Mouse (Mus musculus): ENCODE measurements around the gene Pcyt1b. TPM values are rescaled to one million over a fixed set of nuclear protein-coding genes. Genes with fewer than 3 reads are reported as not detected.

The Pcyt1b gene
- polyA plus RNA-seq, 1 experiment from 2014 or later = 21.6 TPM

DNA sequence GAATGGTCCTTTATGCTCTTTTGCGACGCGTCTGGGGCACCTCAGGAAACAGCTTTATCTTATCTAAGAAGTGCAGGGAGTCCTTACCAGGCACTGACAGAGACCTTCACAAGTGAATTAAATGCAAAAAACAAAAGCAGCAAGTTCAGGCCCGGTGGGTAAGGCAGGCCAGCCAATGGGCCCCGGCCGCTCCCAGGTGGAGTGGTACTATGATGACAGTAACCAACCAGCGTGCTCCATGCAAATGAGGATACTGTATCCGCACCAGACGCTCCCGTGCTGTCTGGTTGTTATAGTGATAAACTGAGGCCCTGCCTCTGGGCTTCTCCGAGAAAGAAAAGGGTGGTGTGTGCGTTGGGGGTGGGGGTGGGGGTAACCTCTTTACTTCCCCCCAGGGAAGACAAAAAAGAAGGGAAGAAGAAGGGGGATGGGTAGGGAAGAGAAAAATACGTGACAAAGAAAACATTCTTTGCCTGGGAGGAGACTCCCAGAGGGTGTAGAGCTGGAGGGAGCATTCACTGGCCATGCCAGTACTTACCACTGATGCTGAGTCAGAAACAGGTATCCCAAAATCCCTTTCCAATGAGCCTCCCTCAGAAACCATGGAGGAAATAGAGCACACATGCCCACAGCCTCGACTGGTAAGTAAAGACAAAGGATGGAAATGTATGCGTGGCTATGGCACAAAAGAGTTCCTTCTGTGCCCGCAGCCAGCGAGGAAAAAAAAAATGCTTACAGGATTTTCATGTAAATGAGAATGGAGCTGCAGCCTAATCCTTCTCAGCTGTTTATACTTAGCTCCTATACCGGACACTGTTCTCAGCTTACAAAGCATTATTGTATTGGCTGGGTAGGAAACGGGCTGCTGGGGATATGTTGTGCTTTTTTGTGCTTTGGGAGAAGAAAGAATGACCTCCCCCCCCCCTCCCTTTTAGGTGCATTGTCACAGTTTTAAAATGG lies 20.5 kb downstream of the Pcyt1b start:
- H3K4me1 ChIP-seq (replicated peaks) = peaks cover 8% of the 10 kb centered on the region
- whole genome bisulfite sequencing = 17% methylated on average over 19 of the region's 19 CpGs

DNA sequence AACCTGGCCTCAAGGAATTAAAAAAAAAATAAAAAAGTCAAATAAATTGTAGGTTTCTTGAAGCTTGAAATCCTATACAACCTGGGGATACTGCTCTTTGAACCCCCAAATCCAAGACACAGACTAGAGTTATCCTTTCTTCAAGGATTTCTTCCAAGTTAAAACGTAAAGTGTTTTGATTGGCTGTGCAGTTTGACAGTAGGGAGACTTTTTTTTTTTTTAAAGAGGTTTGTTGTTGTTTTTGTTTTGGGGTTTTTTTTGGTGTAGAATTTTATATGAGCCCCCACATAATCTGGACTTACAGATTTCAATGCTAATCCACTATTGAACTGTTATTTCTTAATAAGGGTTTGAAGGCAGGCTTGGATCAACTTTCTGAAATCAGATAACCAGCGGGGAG lies 21.6 kb downstream of the Pcyt1b start:
- no peak for ATAC-seq (ENCODE audit: low FRiP score)
- H3K9ac ChIP-seq = peak overlapping the region; percentile 71; the same call in 1 of the 2 replicates

More for the DNA sequence above, 20.5 kb downstream of the Pcyt1b start:
- H3K4me2 ChIP-seq = peak overlapping the region; percentile 52
- ATAC-seq (ENCODE audit: low FRiP score) = peak; percentile 100
- H3K36me3 ChIP-seq = no peaks in the 10 kb centered on the region
- H3K9ac ChIP-seq = peak overlapping the region; percentile 71
- no peaks in the 10 kb centered on the region for H3K9me3 ChIP-seq
- peak overlapping the region; percentile 94 for H3K27ac ChIP-seq
- H3K4me3 ChIP-seq = peak overlapping the region; percentile 43
- no peaks in the 10 kb centered on the region for H3K27me3 ChIP-seq

DNA sequence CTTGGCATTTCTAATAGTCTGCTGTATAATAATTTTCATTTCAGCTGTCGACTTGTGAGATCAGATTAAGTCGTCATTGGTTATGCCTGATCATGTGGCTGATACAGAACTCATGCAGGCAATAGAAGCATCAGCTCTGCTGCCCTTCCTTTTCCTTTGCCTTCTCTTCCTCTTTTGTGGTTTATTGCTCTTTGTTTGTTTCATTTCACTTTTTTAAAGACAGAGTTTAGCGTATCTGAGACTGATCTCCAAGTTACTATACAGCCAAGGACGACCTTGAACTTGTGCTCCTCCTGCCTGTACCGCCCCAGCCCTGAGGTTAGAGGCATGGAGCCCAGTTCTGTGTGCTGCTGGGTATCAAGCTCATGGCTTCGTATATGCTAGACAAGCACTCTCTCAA lies 34.6 kb downstream of the Pcyt1b start:
- no peaks in the 10 kb centered on the region for H3K4me1 ChIP-seq (replicated peaks)
- H3K27ac ChIP-seq = no peak overlapping the region
- no peak overlapping the region for H3K9ac ChIP-seq
- WGBS = 84% methylated on average over 6 of the region's 6 CpGs
- no peaks in the 10 kb centered on the region for H3K9me3 ChIP-seq
- H3K4me3 ChIP-seq = no peak overlapping the region
- ATAC-seq (ENCODE audit: low FRiP score) = no peak
- H3K4me2 ChIP-seq = no peak overlapping the region
- H3K27me3 ChIP-seq = no peaks in the 10 kb centered on the region
- H3K36me3 ChIP-seq = no peaks in the 10 kb centered on the region

More for the DNA sequence above, 21.6 kb downstream of the Pcyt1b start:
- peak overlapping the region; percentile 94; the same call in 1 of the 2 replicates for H3K27ac ChIP-seq
- no peaks in the 10 kb centered on the region for H3K27me3 ChIP-seq
- WGBS = 70% methylated on average over 2 of the region's 2 CpGs
- H3K9me3 ChIP-seq = no peaks in the 10 kb centered on the region
- H3K4me2 ChIP-seq = peak overlapping the region; percentile 52
- H3K4me3 ChIP-seq = peak overlapping the region; percentile 43
- no peaks in the 10 kb centered on the region for H3K36me3 ChIP-seq
- peaks cover 8% of the 10 kb centered on the region for H3K4me1 ChIP-seq (replicated peaks)

DNA sequence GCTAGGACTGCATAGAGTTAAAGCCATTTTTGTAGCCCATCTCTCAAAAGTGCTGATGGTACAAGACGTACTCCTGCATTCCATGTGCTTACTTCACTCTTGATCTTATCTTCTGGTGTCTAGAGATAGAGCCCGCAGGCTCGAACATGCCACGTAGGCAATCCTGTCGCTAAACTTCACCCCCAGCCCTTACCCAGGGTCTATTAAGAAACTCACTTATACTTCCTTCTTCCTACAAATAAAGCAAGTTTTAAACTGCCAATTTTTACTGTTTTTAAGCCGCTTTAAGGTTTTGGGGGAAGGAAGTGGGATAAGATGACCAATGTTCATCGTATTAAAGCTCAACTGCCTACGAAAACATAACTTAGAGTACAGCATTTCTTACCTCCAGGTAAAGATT lies 36.0 kb downstream of the Pcyt1b start:
- no peaks in the 10 kb centered on the region for H3K4me1 ChIP-seq (replicated peaks)
- H3K27me3 ChIP-seq = no peaks in the 10 kb centered on the region
- no peak overlapping the region for H3K9ac ChIP-seq
- no peak overlapping the region for H3K27ac ChIP-seq
- no peaks in the 10 kb centered on the region for H3K9me3 ChIP-seq
- no peak overlapping the region for H3K4me2 ChIP-seq
- ATAC-seq (ENCODE audit: low FRiP score) = no peak
- no peak overlapping the region for H3K4me3 ChIP-seq
- no peaks in the 10 kb centered on the region for H3K36me3 ChIP-seq
- 89% methylated on average over 8 of the region's 8 CpGs for WGBS

- Histone ChIP-seq H3K9me3 (no peaks in the 10 kb centered on the region), H3K4me2 (no peak overlapping the region), H3K27ac (no peak overlapping the region), H3K4me3 (no peak overlapping the region), H3K9ac (no peak overlapping the region), H3K36me3 (no peaks in the 10 kb centered on the region), H3K4me1 (replicated peaks) (no peaks in the 10 kb centered on the region; the same call in 1 of the 2 replicates), H3K27me3 (no peaks in the 10 kb centered on the region)
- ATAC-seq (ENCODE audit: low FRiP score) = no peak
- 80% methylated on average over 1 of the region's 1 CpGs for WGBS
These were observed 42.9 kb downstream of the Pcyt1b start for GRCm38 (mm10) chrX:93697596-93697995.

DNA sequence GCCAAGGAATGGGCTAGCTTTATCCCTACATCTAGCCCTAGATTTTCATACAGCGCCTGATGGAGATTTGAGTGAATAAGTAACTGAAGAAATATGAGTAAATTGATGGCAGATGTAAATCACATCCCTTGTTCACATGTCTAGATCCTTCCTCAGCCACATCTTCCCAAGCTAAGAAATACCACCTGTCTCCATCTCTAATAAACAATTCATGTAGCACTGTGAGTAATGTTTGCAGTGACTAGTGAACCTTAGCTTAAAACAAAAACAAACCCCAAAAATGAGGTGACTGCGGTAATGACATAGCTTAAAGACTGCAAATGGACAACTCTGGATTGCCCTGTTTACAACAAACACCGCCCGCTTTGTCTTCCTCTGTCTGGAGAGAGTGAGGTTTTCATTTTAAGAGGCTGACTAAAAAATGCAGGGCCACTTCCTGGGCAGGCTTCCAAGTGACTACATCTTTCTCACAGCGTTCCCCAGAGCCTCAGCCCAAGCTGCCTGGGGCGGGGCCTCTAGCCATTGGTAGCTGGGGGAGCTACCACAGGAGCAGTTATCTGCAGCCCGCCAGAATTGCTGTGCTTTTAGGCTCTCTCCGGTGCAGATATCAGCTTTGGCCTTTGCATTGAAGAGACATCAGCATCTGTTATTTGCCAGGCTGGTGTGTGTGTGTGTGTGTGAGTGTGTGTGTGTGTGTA lies 46.0 kb downstream of the Pcyt1b start:
- no peaks in the 10 kb centered on the region; the same call in 1 of the 2 replicates for H3K4me1 ChIP-seq (replicated peaks)
- ATAC-seq (ENCODE audit: low FRiP score) = peak; percentile 63; the same call in 1 of the 2 replicates
- H3K27me3 ChIP-seq = no peaks in the 10 kb centered on the region
- no peak overlapping the region for H3K9ac ChIP-seq
- no peak overlapping the region for H3K4me3 ChIP-seq
- H3K4me2 ChIP-seq = 0 out of 2 replicates have a peak overlapping the region, but pooled peaks have one; percentile 8
- H3K9me3 ChIP-seq = no peaks in the 10 kb centered on the region
- WGBS = 50% methylated on average over 8 of the region's 8 CpGs
- H3K36me3 ChIP-seq = no peaks in the 10 kb centered on the region
- 0 out of 2 replicates have a peak overlapping the region, but pooled peaks have one; percentile 9 for H3K27ac ChIP-seq

- H3K27me3 ChIP-seq = no peaks in the 10 kb centered on the region
- H3K9ac ChIP-seq = no peak overlapping the region
- WGBS = 75% methylated on average over 1 of the region's 1 CpGs
- no peaks in the 10 kb centered on the region for H3K36me3 ChIP-seq
- no peaks in the 10 kb centered on the region for H3K4me1 ChIP-seq (replicated peaks)
- H3K4me2 ChIP-seq = no peak overlapping the region
- no peak for ATAC-seq (ENCODE audit: low FRiP score)
- H3K4me3 ChIP-seq = no peak overlapping the region
- no peaks in the 10 kb centered on the region for H3K9me3 ChIP-seq
- no peak overlapping the region for H3K27ac ChIP-seq
These were observed 57.9 kb downstream of the Pcyt1b start for GRCm38 (mm10) chrX:93712566-93712965.

GRCm38 (mm10) chrX:93729529-93729928 lies 74.9 kb downstream of the Pcyt1b start:
- WGBS = 91% methylated on average over 1 of the region's 1 CpGs
- H3K4me1 ChIP-seq (replicated peaks) = no peaks in the 10 kb centered on the region
- no peaks in the 10 kb centered on the region for H3K36me3 ChIP-seq
- no peaks in the 10 kb centered on the region for H3K27me3 ChIP-seq
- no peak overlapping the region for H3K9ac ChIP-seq
- no peak for ATAC-seq (ENCODE audit: low FRiP score)
- H3K9me3 ChIP-seq = no peaks in the 10 kb centered on the region
- no peak overlapping the region for H3K27ac ChIP-seq
- no peak overlapping the region for H3K4me2 ChIP-seq
- no peak overlapping the region for H3K4me3 ChIP-seq

- H3K4me1 ChIP-seq (replicated peaks) = no peaks in the 10 kb centered on the region
- no peak overlapping the region for H3K27ac ChIP-seq
- 70% methylated on average over 8 of the region's 8 CpGs for WGBS
- H3K9ac ChIP-seq = no peak overlapping the region
- no peak overlapping the region for H3K4me3 ChIP-seq
- H3K27me3 ChIP-seq = no peaks in the 10 kb centered on the region
- peaks cover 9% of the 10 kb centered on the region for H3K36me3 ChIP-seq
- ATAC-seq (ENCODE audit: low FRiP score) = no peak
- H3K9me3 ChIP-seq = no peaks in the 10 kb centered on the region
- no peak overlapping the region for H3K4me2 ChIP-seq
These were observed 76.2 kb downstream of the Pcyt1b start for GRCm38 (mm10) chrX:93730854-93731253.

GRCm38 (mm10) chrX:93732407-93732806 lies 77.7 kb downstream of the Pcyt1b start:
- Histone ChIP-seq H3K9me3 (no peaks in the 10 kb centered on the region), H3K27ac (no peak overlapping the region), H3K4me2 (no peak overlapping the region), H3K9ac (no peak overlapping the region), H3K4me1 (replicated peaks) (no peaks in the 10 kb centered on the region), H3K27me3 (no peaks in the 10 kb centered on the region), H3K36me3 (peaks cover 9% of the 10 kb centered on the region), H3K4me3 (no peak overlapping the region)
- ATAC-seq (ENCODE audit: low FRiP score) = no peak

DNA sequence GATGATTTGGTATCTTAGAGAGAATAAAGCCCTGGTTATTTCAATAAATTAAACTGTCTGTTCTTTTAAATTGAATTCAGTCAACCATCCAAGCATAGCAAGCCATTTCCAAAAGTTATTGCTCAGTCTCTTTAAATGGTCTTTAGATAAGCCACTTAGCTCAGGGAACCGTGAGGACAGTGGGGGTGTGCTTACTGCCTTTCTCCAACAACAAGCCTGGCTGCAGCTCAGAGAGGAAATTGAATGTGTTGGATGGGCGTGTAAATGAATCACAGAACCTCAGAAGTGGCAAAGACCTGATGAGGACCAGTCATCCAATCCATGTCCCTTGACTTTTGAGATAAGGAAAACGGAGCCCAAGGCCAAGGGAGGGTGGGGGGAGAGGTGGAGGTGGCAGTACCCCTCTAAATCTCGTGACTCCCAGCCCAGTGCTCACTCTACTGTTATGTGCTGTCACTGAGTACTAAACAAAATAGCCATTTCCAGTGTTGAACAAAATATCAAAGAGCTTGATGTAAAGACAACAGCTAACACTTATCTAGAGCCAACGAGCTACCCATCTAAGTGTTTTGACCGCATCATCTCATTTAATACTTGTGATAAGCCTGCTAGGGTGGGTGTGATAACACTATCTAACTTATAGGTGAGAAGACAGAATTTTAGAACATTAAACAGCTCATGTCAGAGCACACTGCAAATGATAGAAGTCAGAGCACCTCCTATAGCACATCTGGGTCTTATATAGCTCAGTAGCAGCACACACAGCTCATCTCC lies 78.5 kb downstream of the Pcyt1b start:
- Histone ChIP-seq H3K9ac (no peak overlapping the region), H3K4me2 (no peak overlapping the region), H3K27me3 (no peaks in the 10 kb centered on the region), H3K4me1 (replicated peaks) (no peaks in the 10 kb centered on the region), H3K36me3 (peaks cover 9% of the 10 kb centered on the region), H3K27ac (no peak overlapping the region), H3K4me3 (no peak overlapping the region), H3K9me3 (no peaks in the 10 kb centered on the region)
- no peak for ATAC-seq (ENCODE audit: low FRiP score)
- WGBS = 66% methylated on average over 6 of the region's 6 CpGs

DNA sequence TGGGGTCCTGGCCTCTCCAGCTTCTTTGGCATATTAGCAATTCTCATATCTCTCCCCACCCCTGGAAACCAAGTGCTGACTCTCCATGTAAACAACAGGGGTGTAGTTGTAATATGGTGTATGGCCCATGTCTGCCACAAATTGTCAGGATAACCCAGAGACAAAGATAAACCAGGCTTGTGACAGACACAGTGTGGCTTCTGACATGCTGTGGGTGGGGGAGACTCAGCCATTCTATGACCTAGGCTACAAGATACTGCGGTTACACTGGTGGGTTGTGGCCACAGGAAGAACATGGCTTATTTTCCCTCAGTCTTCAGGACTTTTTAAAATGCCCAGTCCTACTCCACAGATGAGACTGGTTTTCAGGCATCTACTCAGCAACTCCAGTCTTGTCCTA lies 94.5 kb downstream of the Pcyt1b start:
- no peak overlapping the region for H3K4me3 ChIP-seq
- no peak overlapping the region for H3K9ac ChIP-seq
- no peaks in the 10 kb centered on the region for H3K9me3 ChIP-seq
- no peak overlapping the region for H3K27ac ChIP-seq
- peaks cover 13% of the 10 kb centered on the region for H3K36me3 ChIP-seq
- H3K4me1 ChIP-seq (replicated peaks) = no peaks in the 10 kb centered on the region
- WGBS = 100% methylated on average over 1 of the region's 1 CpGs
- no peak for ATAC-seq (ENCODE audit: low FRiP score)
- H3K27me3 ChIP-seq = no peaks in the 10 kb centered on the region
- H3K4me2 ChIP-seq = no peak overlapping the region
